In the genomic region with DNA sequence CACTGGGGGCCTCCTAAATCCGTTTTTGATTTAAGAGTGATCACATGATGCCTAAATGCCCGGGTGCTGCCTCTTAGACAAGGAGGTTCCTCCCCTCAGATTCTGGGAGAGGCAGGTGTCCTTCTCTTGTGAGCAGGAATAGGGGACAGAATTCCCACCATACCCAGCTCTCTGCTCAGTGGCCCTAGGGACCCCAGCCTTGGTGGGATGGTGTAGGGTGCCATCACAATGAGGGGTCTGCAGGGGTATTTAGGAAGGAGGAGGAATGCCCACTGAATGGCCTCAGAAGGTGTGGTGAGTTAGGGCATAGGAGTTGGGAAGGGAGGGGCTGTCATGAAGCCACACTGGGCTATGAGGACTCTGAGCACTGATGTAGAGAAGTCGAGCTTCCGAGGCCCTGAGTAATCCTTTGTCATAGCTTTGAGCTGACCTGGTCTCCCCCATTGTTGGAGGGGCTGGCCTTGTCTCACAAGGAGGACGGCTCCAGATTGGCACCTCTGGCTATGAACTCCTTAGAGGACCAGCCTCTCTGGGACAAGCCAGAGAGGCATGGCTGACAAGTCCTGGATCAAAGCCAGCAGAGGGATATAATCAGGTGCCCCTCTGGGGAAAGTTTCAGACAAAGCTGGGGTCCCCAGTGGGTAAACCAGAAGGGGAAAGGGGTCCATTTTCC, we compare ENCODE assay signal across 18 mouse cellular contexts. TPM values are rescaled to one million over a fixed set of nuclear protein-coding genes. Genes with fewer than 3 reads are reported as not detected.
DNase-seq lines count a peak whose midpoint lies in the region; ATAC-seq and TF ChIP-seq lines count a peak whose summit lies in the region.
"Had no signal": no experiment of that assay in that cellular context is flagged by ENCODE, and none has a peak within 500 bp of the region (broad histone marks: within the 10 kb centered on the region; RNA-seq: fewer than 3 reads in every experiment).

No protein-coding gene starts in this region.

- peak; percentile 62 for ATAC-seq in forebrain, embryonic 13.5 days
- no peak for ATAC-seq in forebrain, embryonic 12.5 days (ENCODE audit: low FRiP score)
- ATAC-seq in hindbrain, embryonic 16.5 days, result peak; percentile 55

- peaks cover 28% of the 10 kb centered on the region for H3K4me1 ChIP-seq in forebrain, embryonic 13.5 days
- peaks cover 18% of the 10 kb centered on the region for H3K4me1 ChIP-seq in forebrain, embryonic 12.5 days
- peaks cover 13% of the 10 kb centered on the region for H3K4me1 ChIP-seq in hindbrain, embryonic 16.5 days (ENCODE audit: control insufficient read depth, insufficient read depth, low read depth, low read length)

- H3K36me3 ChIP-seq in forebrain, embryonic 13.5 days (ENCODE audit: poor library complexity, severe bottlenecking), result no peaks in the 10 kb centered on the region
- no peaks in the 10 kb centered on the region for H3K36me3 ChIP-seq in forebrain, embryonic 12.5 days (replicated peaks)
- H3K36me3 ChIP-seq in hindbrain, embryonic 16.5 days (ENCODE audit: control insufficient read depth, insufficient read depth, low read length), result no peaks in the 10 kb centered on the region

- WGBS in forebrain, embryonic 13.5 days, result 34% methylated on average over 5 of the region's 5 CpGs
- 38% methylated on average over 5 of the region's 5 CpGs for WGBS in forebrain, embryonic 12.5 days
- 43% methylated on average over 5 of the region's 5 CpGs for WGBS in hindbrain, embryonic 16.5 days

- H3K4me2 ChIP-seq in forebrain, embryonic 13.5 days, result 0 out of 2 replicates have a peak overlapping the region, but pooled peaks have one; percentile 0
- H3K4me2 ChIP-seq in forebrain, embryonic 12.5 days, result no peak overlapping the region
- no peak overlapping the region for H3K4me2 ChIP-seq in hindbrain, embryonic 16.5 days (ENCODE audit: low read length)

- no peak for TF ChIP-seq CTCF in brain, embryonic 14.5 days (IDR thresholded peaks at IDR 0.05; ENCODE audit: borderline replicate concordance, extremely low read depth, insufficient read depth, insufficient read length)

- no peaks in the 10 kb centered on the region for H3K9me3 ChIP-seq in forebrain, embryonic 13.5 days (replicated peaks)
- no peaks in the 10 kb centered on the region for H3K9me3 ChIP-seq in forebrain, embryonic 12.5 days
- H3K9me3 ChIP-seq in hindbrain, embryonic 16.5 days (ENCODE audit: control insufficient read depth, low read length), result no peaks in the 10 kb centered on the region

- H3K9ac ChIP-seq in forebrain, embryonic 13.5 days, result no peak overlapping the region
- no peak overlapping the region for H3K9ac ChIP-seq in forebrain, embryonic 12.5 days
- H3K9ac ChIP-seq in hindbrain, embryonic 16.5 days (ENCODE audit: low read depth, low read length), result no peak overlapping the region
- H3K9ac ChIP-seq: liver, embryonic 14.5 days had no signal

- no peaks in the 10 kb centered on the region for H3K27me3 ChIP-seq in forebrain, embryonic 13.5 days
- H3K27me3 ChIP-seq in forebrain, embryonic 12.5 days, result no peaks in the 10 kb centered on the region
- H3K27me3 ChIP-seq in hindbrain, embryonic 16.5 days (replicated peaks; ENCODE audit: control insufficient read depth, insufficient read depth, low read length), result no peaks in the 10 kb centered on the region

- intact Hi-C loops in left cerebral cortex, postnatal 4 days (cut with DNase I), result no loop called here
- intact Hi-C loops in left cerebral cortex, postnatal 10 days (cut with DNase I), result no loop called here

- no peak overlapping the region for H3K4me3 ChIP-seq in forebrain, embryonic 13.5 days
- H3K4me3 ChIP-seq in forebrain, embryonic 12.5 days (replicated peaks), result no peak overlapping the region
- no peak overlapping the region for H3K4me3 ChIP-seq in hindbrain, embryonic 16.5 days (ENCODE audit: low read length)
- H3K4me3 ChIP-seq: erythroblast, embryonic 14.5 days; left cerebral cortex, adult 2 months; myocyte had no signal

- no peak for TF ChIP-seq POLR2A in brain, embryonic 14.5 days (IDR thresholded peaks at IDR 0.05; ENCODE audit: borderline replicate concordance, extremely low read depth, insufficient read depth, insufficient read length, poor library complexity, severe bottlenecking)

- H3K27ac ChIP-seq in forebrain, embryonic 13.5 days, result peak overlapping the region; percentile 60
- no peak overlapping the region for H3K27ac ChIP-seq in forebrain, embryonic 12.5 days
- peak overlapping the region; percentile 3 for H3K27ac ChIP-seq in hindbrain, embryonic 16.5 days (ENCODE audit: low read depth, low read length)
- H3K27ac ChIP-seq: left cerebral cortex, adult 2 months; liver, embryonic 14.5 days; macrophage had no signal

- DNase-seq in left cerebral cortex, postnatal 4 days, result peak; percentile 20
- DNase-seq in left cerebral cortex, postnatal 10 days (ENCODE audit: extremely low spot score in 1 of 2, low spot score in 2 of 2), result no peak
- DNase-seq in brain, embryonic 14.5 days (ENCODE audit: low read depth), result peak; percentile 72
- DNase-seq in spleen, postnatal 10 days (ENCODE audit: low spot score in 2 of 2), result no peak
- DNase-seq in gastrocnemius, postnatal 25 days, result no peak
- DNase-seq: adrenal gland, postnatal 10 days; cerebellum, postnatal 36 days; heart, postnatal 14 days; kidney, adult 2 months had no signal

RNA-seq across cellular contexts. Expression of gene Aqp1, which starts 4.0 kb away (rescaled TPM):
- 1.7 and 4.2 TPM in 2 replicates for polyA plus RNA-seq in forebrain, embryonic 13.5 days (2015; fragmentation: Nextera tagmentation; extraction: Ambion mirVana)
- 3.2 and 4.9 TPM in 2 replicates for polyA plus RNA-seq in forebrain, embryonic 12.5 days (2016; fragmentation: Nextera tagmentation; extraction: Ambion mirVana)
- total RNA-seq in left cerebral cortex, postnatal 4 days (2021), result 1 to 10 TPM; 2.0 to 2.2 TPM
- 1 to 10 TPM in 1 of 2 experiments, under 1 TPM in 1; 0.84 to 1.3 TPM for total RNA-seq in left cerebral cortex, postnatal 10 days (2021)
- polyA plus RNA-seq in brain, embryonic 14.5 days (2012; rRNA removed), result 10.8 and 21.6 TPM in 2 replicates
- 27.6 and 30.9 TPM in 2 replicates for polyA plus RNA-seq in hindbrain, embryonic 16.5 days (2015; fragmentation: Nextera tagmentation; extraction: Ambion mirVana)
- total RNA-seq in gastrocnemius, postnatal 25 days (2021), result 100 to 1,000 TPM; 203 to 271 TPM
- polyA plus RNA-seq: macrophage had no signal

RNA-seq across cellular contexts. Expression of gene Ghrhr, which starts 43.9 kb away (rescaled TPM):
- not detected in 2 replicates for polyA plus RNA-seq in forebrain, embryonic 13.5 days (2015; fragmentation: Nextera tagmentation; extraction: Ambion mirVana)
- polyA plus RNA-seq in forebrain, embryonic 12.5 days (2016; fragmentation: Nextera tagmentation; extraction: Ambion mirVana), result not detected in 2 replicates
- not detected for total RNA-seq in left cerebral cortex, postnatal 4 days (2021)
- not detected for total RNA-seq in left cerebral cortex, postnatal 10 days (2021)
- not detected in 2 replicates for polyA plus RNA-seq in brain, embryonic 14.5 days (2012; rRNA removed)
- not detected in 2 replicates for polyA plus RNA-seq in hindbrain, embryonic 16.5 days (2015; fragmentation: Nextera tagmentation; extraction: Ambion mirVana)
- not detected for total RNA-seq in gastrocnemius, postnatal 25 days (2021)
- total RNA-seq: adrenal gland, postnatal 10 days; gastrocnemius, adult 18-20 months; heart, postnatal 14 days; left cerebral cortex, adult 2 months had no signal
- polyA plus RNA-seq: erythroblast, embryonic 14.5 days; macrophage; myocyte had no signal

Comparison
In these comparisons a context has a peak if more than half of its experiments do, and no peak if none do; other contexts are left out.
1. DNase-seq: peak in left cerebral cortex, postnatal 4 days (single experiment) and brain, embryonic 14.5 days (single experiment); none in left cerebral cortex, postnatal 10 days (0 of 2), spleen, postnatal 10 days (0 of 2) and gastrocnemius, postnatal 25 days (single experiment).